In genomic region chr14:110115578-110115977, GRCm38 (mm10) we compare ENCODE assay signal across 21 mouse cellular contexts.
"Had no signal": no experiment of that assay in that cellular context is flagged by ENCODE, and none has a peak within 500 bp of the region (broad histone marks: within the 10 kb centered on the region; RNA-seq: fewer than 3 reads in every experiment).

No protein-coding gene starts in this region.

- H3K4me1 ChIP-seq: lung, embryonic 15.5 days; megakaryocyte, embryonic 14.5 days; midbrain, embryonic 12.5 days; neural tube, embryonic 13.5 days; neural tube, embryonic 15.5 days had no signal

- H3K36me3 ChIP-seq: lung, embryonic 15.5 days; midbrain, embryonic 12.5 days; neural tube, embryonic 13.5 days; neural tube, embryonic 15.5 days had no signal

- H3K27ac ChIP-seq: lung, embryonic 15.5 days; macrophage; midbrain, embryonic 12.5 days; neural tube, embryonic 13.5 days; neural tube, embryonic 15.5 days had no signal

- ATAC-seq: lung, postnatal 0 days; midbrain, embryonic 16.5 days had no signal

- H3K9me3 ChIP-seq: lung, embryonic 15.5 days; midbrain, embryonic 12.5 days; neural tube, embryonic 13.5 days; neural tube, embryonic 15.5 days had no signal

- H3K4me2 ChIP-seq: lung, embryonic 15.5 days; midbrain, embryonic 12.5 days; neural tube, embryonic 13.5 days; neural tube, embryonic 15.5 days had no signal

- H3K27me3 ChIP-seq: lung, embryonic 15.5 days; megakaryocyte, embryonic 14.5 days; midbrain, embryonic 12.5 days; neural tube, embryonic 13.5 days; neural tube, embryonic 15.5 days had no signal

- H3K9ac ChIP-seq: lung, embryonic 15.5 days; midbrain, embryonic 12.5 days; neural tube, embryonic 13.5 days; neural tube, embryonic 15.5 days had no signal

- DNase-seq: lung, adult 2 months; lung, postnatal 14 days; lung, postnatal 36 days; midbrain, embryonic 14.5 days; retina, postnatal 1 day; right cerebral cortex, adult 18-20 months; right cerebral cortex, postnatal 25 days; right cerebral cortex, postnatal 4 days; spleen, adult 18-20 months; thymus, adult 18-20 months; thymus, postnatal 14 days; thymus, postnatal 36 days had no signal

- H3K4me3 ChIP-seq: lung, embryonic 15.5 days; megakaryocyte, embryonic 14.5 days; midbrain, embryonic 12.5 days; myocyte; neural tube, embryonic 13.5 days; neural tube, embryonic 15.5 days had no signal
